Mouse (Mus musculus): ENCODE data around the gene Baiap2l2. TPM values are rescaled to one million over a fixed set of nuclear protein-coding genes. Genes with fewer than 3 reads are reported as not detected.

Gene Baiap2l2
- polyA plus RNA-seq, 1 experiment from 2014 or later, result 4.2 TPM

DNA sequence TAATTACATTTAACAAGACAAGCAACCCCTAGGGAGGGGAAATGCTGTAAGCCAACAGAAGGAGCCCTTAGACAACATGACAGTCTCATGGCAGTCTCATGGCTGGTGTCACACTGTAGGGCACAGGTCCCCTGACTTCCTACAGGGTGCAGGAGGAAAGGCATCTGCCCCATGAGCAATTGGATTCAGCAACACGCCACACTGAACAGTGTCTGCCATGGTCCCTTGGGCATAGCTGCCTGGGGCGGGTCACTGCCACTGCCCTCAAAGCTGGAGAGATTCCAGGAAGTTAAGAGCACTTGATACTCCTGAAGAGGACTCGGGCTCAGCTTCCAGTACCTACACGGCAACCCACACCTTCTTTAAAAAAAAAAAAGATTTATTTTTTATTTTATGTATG, 40.9 kb upstream of the Baiap2l2 start:
- Histone ChIP-seq H3K4me3 (ENCODE audit: low read depth, low read length) (no peak overlapping the region), H3K27me3 (ENCODE audit: control insufficient read depth, insufficient read depth, low read length) (no peaks in the 10 kb centered on the region), H3K27ac (ENCODE audit: low read depth, low read length) (no peak overlapping the region), H3K4me1 (replicated peaks; ENCODE audit: control insufficient read depth, insufficient read depth, low read length) (peaks cover 9% of the 10 kb centered on the region), H3K9me3 (ENCODE audit: control insufficient read depth, low read length) (no peaks in the 10 kb centered on the region), H3K9ac (ENCODE audit: low read length) (no peak overlapping the region), H3K36me3 (ENCODE audit: control insufficient read depth, insufficient read depth, low read length) (no peaks in the 10 kb centered on the region), H3K4me2 (ENCODE audit: low read depth, low read length, severe bottlenecking) (no peak overlapping the region)
- 82% methylated on average over 4 of the region's 4 CpGs for WGBS
- no peak for DNase-seq (ENCODE audit: low spot score)
- ATAC-seq (replicated peaks; ENCODE audit: low FRiP score), result no peak

DNA sequence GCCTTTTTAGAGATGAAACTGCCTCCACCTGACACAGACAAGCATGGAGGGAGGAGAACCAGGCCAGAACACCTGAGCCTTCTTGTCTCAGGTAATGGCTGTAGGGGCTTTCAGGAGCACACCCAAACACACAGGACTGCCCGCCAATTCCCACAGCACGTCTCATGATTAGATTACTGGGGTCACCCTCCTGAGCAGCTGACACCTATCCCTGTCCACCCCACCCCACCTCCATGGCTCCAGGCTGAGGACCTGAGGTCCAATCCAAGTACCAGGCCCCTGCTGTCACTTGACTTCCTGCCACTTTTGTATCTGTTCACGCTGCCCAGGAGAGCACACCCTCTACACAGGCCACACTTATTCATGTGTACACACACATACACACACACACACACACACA, 40.4 kb upstream of the Baiap2l2 start:
- Histone ChIP-seq H3K4me1 (replicated peaks; ENCODE audit: control insufficient read depth, insufficient read depth, low read length) (peaks cover 9% of the 10 kb centered on the region), H3K9ac (ENCODE audit: low read length) (no peak overlapping the region), H3K9me3 (ENCODE audit: control insufficient read depth, low read length) (no peaks in the 10 kb centered on the region), H3K36me3 (ENCODE audit: control insufficient read depth, insufficient read depth, low read length) (no peaks in the 10 kb centered on the region), H3K4me3 (ENCODE audit: low read depth, low read length) (no peak overlapping the region), H3K27ac (ENCODE audit: low read depth, low read length) (no peak overlapping the region), H3K4me2 (ENCODE audit: low read depth, low read length, severe bottlenecking) (no peak overlapping the region), H3K27me3 (ENCODE audit: control insufficient read depth, insufficient read depth, low read length) (no peaks in the 10 kb centered on the region)
- DNase-seq (ENCODE audit: low spot score), result no peak
- WGBS, result 90% methylated on average over 3 of the region's 3 CpGs
- no peak for ATAC-seq (replicated peaks; ENCODE audit: low FRiP score)

DNA sequence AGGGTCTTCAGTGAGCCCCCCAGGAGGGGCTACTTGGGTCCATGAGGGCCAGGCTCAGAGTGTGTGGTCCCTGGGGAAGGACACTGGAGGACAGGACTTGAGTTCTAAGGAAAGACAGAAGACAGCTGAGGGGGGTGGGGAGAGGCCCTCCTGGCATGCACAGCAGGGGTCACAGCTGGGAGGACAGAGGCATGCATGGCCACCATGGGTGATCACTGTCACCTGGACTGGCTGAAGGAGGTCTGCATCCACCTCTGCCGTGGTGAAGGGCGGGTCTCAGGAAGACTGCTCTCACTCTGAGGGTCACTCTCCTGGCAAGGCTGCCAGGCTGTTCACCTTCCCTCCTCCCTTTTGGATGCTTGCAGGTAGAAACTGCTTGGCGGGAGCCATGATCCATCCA, 39.0 kb upstream of the Baiap2l2 start:
- no peak overlapping the region for H3K4me3 ChIP-seq (ENCODE audit: low read depth, low read length)
- H3K27me3 ChIP-seq (ENCODE audit: control insufficient read depth, insufficient read depth, low read length), result no peaks in the 10 kb centered on the region
- H3K27ac ChIP-seq (ENCODE audit: low read depth, low read length), result no peak overlapping the region
- DNase-seq (ENCODE audit: low spot score) (no peak), ATAC-seq (replicated peaks; ENCODE audit: low FRiP score) (no peak)
- H3K36me3 ChIP-seq (ENCODE audit: control insufficient read depth, insufficient read depth, low read length), result no peaks in the 10 kb centered on the region
- H3K4me2 ChIP-seq (ENCODE audit: low read depth, low read length, severe bottlenecking), result no peak overlapping the region
- H3K9me3 ChIP-seq (ENCODE audit: control insufficient read depth, low read length), result no peaks in the 10 kb centered on the region
- H3K4me1 ChIP-seq (replicated peaks; ENCODE audit: control insufficient read depth, insufficient read depth, low read length), result peaks cover 9% of the 10 kb centered on the region
- 92% methylated on average over 3 of the region's 3 CpGs for WGBS
- no peak overlapping the region for H3K9ac ChIP-seq (ENCODE audit: low read length)

DNA sequence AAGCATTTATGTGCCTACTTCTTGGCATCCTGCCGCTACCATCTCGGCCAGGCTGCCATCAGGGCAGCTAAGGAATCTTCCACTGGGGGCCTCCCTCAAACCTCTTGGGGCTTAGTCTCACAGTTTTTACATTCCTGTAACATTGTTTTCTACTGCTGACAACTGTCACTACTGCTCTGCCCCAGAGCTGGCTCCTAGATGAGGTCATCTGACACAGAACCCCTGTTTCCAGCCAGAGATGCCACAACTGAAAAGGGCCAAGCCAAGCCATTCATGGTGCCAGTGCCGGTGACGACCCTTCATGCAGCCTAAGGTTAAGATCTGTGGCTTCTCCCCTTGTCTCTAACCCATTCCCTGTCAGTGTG, 38.4 kb upstream of the Baiap2l2 start:
- Histone ChIP-seq H3K4me3 (ENCODE audit: low read depth, low read length) (no peak overlapping the region), H3K9me3 (ENCODE audit: control insufficient read depth, low read length) (no peaks in the 10 kb centered on the region), H3K4me1 (replicated peaks; ENCODE audit: control insufficient read depth, insufficient read depth, low read length) (peaks cover 9% of the 10 kb centered on the region), H3K4me2 (ENCODE audit: low read depth, low read length, severe bottlenecking) (no peak overlapping the region), H3K36me3 (ENCODE audit: control insufficient read depth, insufficient read depth, low read length) (no peaks in the 10 kb centered on the region), H3K27ac (ENCODE audit: low read depth, low read length) (no peak overlapping the region), H3K9ac (ENCODE audit: low read length) (no peak overlapping the region), H3K27me3 (ENCODE audit: control insufficient read depth, insufficient read depth, low read length) (no peaks in the 10 kb centered on the region)
- 86% methylated on average over 4 of the region's 4 CpGs for WGBS
- no peak for DNase-seq (ENCODE audit: low spot score)
- ATAC-seq (replicated peaks; ENCODE audit: low FRiP score), result no peak

DNA sequence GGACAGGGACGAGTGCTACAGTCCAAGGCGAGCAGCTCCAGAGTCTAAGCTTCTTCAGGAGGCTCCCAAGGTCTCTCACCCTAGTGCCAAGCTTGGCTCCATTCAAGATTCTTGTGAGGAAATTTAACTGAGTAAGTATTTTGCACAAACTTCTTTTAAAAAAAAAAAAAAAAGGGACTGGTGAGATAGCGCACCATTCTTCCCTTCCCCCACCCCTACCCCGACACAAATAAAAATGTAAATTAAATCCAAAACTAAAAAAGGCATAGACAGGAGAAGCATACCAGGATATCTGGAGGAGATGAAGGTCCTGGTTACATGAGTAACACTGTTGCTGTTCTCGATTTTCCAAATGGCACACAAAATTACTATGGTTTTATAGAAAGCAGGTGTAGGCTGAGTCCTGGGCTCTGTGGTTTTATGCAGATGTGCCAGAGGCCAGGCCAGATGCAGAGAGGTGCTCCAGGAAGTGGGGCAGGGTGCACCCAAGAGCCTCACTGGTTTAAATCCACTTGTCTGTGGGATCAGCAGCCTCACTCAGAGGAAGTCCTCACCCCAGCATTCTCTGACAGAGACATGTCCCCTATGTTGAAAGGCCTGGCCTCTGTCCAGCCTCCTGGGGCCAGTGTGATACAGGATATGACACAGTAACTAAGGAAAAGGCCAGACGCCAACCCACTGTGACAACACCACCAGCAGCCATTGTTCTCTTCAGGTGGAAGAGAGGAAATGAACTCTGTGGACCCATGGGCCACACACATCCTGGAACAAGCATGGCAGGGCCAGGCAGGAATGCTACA, 37.9 kb upstream of the Baiap2l2 start:
- H3K9ac ChIP-seq (ENCODE audit: low read length), result no peak overlapping the region; the same call in 1 of the 2 replicates
- H3K4me3 ChIP-seq (ENCODE audit: low read depth, low read length), result no peak overlapping the region
- WGBS, result 83% methylated on average over 6 of the region's 6 CpGs
- H3K4me1 ChIP-seq (replicated peaks; ENCODE audit: control insufficient read depth, insufficient read depth, low read length), result peaks cover 9% of the 10 kb centered on the region
- no peaks in the 10 kb centered on the region for H3K27me3 ChIP-seq (ENCODE audit: control insufficient read depth, insufficient read depth, low read length)
- no peaks in the 10 kb centered on the region for H3K9me3 ChIP-seq (ENCODE audit: control insufficient read depth, low read length)
- H3K36me3 ChIP-seq (ENCODE audit: control insufficient read depth, insufficient read depth, low read length), result no peaks in the 10 kb centered on the region
- no peak overlapping the region for H3K27ac ChIP-seq (ENCODE audit: low read depth, low read length)
- no peak overlapping the region for H3K4me2 ChIP-seq (ENCODE audit: low read depth, low read length, severe bottlenecking)
- ATAC-seq (replicated peaks; ENCODE audit: low FRiP score) (no peak), DNase-seq (ENCODE audit: low spot score) (no peak)

DNA sequence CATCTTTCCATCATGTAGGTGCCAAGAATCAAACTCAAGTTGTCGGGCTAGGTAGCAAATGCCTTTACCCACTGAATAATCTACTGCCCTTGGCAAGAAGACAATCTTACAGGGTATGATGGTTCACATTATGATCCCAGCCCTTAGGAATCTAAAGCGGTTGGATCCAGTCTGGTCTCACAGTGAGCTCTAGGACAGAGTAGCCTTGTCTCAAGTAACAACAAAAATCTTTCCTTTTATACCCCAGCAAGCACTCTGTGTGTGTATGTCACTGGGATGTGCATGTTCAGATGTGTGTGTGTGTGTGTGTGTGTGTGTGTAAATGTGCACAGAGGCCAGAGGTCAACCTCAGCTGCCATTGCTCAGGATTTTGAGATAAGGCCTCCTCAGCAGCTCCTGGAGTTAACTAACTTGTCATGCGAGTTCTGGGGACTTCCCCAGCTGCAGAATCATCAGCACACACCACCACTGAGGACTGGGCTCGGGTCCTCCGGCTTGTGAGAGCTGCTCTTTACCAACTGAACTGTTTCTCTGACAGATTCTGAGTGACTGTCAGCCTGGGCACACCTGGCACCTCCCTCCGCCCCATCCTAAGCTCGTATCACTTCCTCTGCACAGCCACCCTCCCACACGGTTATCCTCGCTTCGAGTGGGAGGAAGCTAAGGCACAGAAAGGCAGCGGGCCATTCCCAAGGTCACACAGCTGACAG, 37.1 kb upstream of the Baiap2l2 start:
- Histone ChIP-seq H3K9me3 (ENCODE audit: control insufficient read depth, low read length) (no peaks in the 10 kb centered on the region), H3K4me3 (ENCODE audit: low read depth, low read length) (no peak overlapping the region), H3K9ac (ENCODE audit: low read length) (no peak overlapping the region), H3K4me1 (replicated peaks; ENCODE audit: control insufficient read depth, insufficient read depth, low read length) (peaks cover 9% of the 10 kb centered on the region), H3K27me3 (ENCODE audit: control insufficient read depth, insufficient read depth, low read length) (no peaks in the 10 kb centered on the region), H3K4me2 (ENCODE audit: low read depth, low read length, severe bottlenecking) (no peak overlapping the region), H3K27ac (ENCODE audit: low read depth, low read length) (no peak overlapping the region), H3K36me3 (ENCODE audit: control insufficient read depth, insufficient read depth, low read length) (no peaks in the 10 kb centered on the region)
- 79% methylated on average over 11 of the region's 11 CpGs for WGBS
- DNase-seq (ENCODE audit: low spot score) (no peak), ATAC-seq (replicated peaks; ENCODE audit: low FRiP score) (no peak)

DNA sequence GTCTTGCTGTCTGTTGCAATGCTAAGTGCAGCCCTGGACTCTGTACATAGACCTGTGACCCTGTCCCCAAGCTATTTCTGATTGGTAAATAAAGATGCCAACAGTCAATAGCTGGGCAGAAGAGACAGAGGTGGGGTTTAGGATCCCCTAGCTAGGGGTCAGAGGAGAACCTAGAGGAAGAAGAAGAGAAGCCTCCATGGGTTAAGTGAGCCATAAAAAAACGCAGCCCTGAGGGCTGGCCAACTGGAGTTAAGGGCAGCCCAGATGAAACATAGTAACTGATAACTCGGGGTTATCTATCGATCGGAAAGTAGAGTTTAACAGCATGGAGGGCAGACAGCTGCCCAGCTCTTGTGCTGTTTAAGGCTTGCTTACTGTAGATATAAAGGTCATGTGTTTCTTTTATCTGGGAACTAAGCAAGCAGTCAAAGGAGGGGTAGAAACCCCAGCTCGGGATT, 36.4 kb upstream of the Baiap2l2 start:
- Histone ChIP-seq H3K9ac (ENCODE audit: low read length) (no peak overlapping the region), H3K9me3 (ENCODE audit: control insufficient read depth, low read length) (no peaks in the 10 kb centered on the region), H3K4me3 (ENCODE audit: low read depth, low read length) (no peak overlapping the region), H3K36me3 (ENCODE audit: control insufficient read depth, insufficient read depth, low read length) (no peaks in the 10 kb centered on the region), H3K27me3 (ENCODE audit: control insufficient read depth, insufficient read depth, low read length) (no peaks in the 10 kb centered on the region), H3K27ac (ENCODE audit: low read depth, low read length) (no peak overlapping the region), H3K4me2 (ENCODE audit: low read depth, low read length, severe bottlenecking) (no peak overlapping the region), H3K4me1 (replicated peaks; ENCODE audit: control insufficient read depth, insufficient read depth, low read length) (peaks cover 4% of the 10 kb centered on the region; the same call in 1 of the 2 replicates)
- ATAC-seq (replicated peaks; ENCODE audit: low FRiP score), result no peak
- DNase-seq (ENCODE audit: low spot score), result no peak
- WGBS, result 82% methylated on average over 5 of the region's 5 CpGs

DNA sequence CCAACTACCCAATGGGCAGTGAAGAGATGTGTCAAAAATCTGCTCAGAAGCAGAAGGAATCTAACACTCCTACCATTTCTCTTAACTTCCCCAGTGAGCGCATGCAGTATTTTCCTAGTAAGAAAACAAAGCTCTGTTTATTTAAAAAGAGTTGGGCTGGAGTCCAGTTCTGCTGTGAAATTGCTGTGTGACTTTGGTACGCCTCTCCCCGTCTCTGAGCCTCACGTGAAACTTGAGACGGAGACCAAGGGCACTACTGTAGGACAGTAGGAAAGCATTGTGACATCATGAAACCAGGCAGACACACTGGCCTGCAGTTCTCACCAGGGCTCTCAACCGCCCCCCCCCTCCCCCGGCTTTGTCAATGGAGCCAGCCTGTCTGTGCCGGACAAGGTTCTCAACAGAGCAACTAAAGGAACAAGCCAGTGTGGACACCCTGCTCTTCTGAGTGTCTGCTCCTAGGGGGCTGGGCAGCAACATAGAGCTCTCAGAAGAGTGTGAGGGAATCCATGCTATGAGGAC, 28.6 kb upstream of the Baiap2l2 start:
- H3K9ac ChIP-seq (ENCODE audit: low read length), result no peak overlapping the region
- 86% methylated on average over 8 of the region's 8 CpGs for WGBS
- H3K4me2 ChIP-seq (ENCODE audit: low read depth, low read length, severe bottlenecking), result no peak overlapping the region
- H3K9me3 ChIP-seq (ENCODE audit: control insufficient read depth, low read length), result no peaks in the 10 kb centered on the region
- H3K36me3 ChIP-seq (ENCODE audit: control insufficient read depth, insufficient read depth, low read length), result no peaks in the 10 kb centered on the region
- ATAC-seq (replicated peaks; ENCODE audit: low FRiP score) (no peak), DNase-seq (ENCODE audit: low spot score) (no peak)
- H3K4me3 ChIP-seq (ENCODE audit: low read depth, low read length), result no peak overlapping the region
- no peaks in the 10 kb centered on the region for H3K4me1 ChIP-seq (replicated peaks; ENCODE audit: control insufficient read depth, insufficient read depth, low read length)
- no peak overlapping the region for H3K27ac ChIP-seq (ENCODE audit: low read depth, low read length)
- H3K27me3 ChIP-seq (ENCODE audit: control insufficient read depth, insufficient read depth, low read length), result no peaks in the 10 kb centered on the region
